Mouse (Mus musculus) cortical plate, adult 2 months (tissue): Measurements from ENCODE around the gene Zfp992.
"Not testable (repeated sequence)": the region's sequence is repeated elsewhere in the genome, so short reads cannot be mapped to it uniquely, and the experiment has no call there.

Experiments used
- CTCF ChIP-seq: fragments of 200-500 bp; IDR thresholded peaks from 2 replicates; pipeline ENCODE4 v1.5.1; 2011; ENCODE audit warnings: mild to moderate bottlenecking, control low read depth, low read length; ENCODE audit not compliant: insufficient read depth; ENCODE audit errors: extremely low read depth
- POLR2A ChIP-seq: fragments of 200-500 bp; IDR thresholded peaks from 2 replicates; pipeline ENCODE4 v1.6.1; 2011; ENCODE audit warnings: mild to moderate bottlenecking, low read length, control low read depth; ENCODE audit not compliant: insufficient read depth; ENCODE audit errors: extremely low read depth

DNA sequence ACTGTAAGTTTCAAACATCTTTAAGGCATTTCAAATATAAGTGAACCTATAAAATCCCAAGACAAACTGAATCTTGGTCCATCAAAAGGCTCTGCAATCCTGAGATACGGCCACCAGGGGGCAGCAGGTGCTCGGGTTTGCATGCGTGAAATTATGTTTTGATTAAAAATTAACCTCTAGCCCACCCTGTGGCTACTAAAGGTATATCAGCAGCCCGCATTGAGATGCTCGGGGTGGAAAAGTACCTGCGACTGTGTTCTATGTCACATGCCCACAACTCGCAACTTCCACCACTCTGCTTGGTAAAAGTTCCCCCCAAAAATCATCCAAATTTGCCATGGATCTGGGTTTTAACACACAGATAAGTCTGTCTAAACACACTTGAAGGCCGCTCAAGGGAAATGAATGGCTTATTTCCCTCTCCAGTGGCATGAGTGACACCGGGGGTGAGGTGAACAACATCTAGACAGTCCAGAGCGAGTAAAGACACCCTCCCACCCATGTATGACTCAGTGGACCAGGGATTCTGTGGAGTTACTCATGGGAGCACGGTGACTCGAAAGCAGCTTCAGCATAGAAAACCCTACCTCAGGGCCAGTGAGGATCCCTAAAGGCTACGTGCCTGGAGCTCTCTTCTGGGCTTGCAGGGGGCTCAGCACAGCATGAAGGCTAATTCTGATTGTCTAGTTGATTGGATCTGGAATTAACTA is 34.9 kb downstream of the Zfp992 start:
- TF ChIP-seq CTCF, POLR2A: not testable (repeated sequence)
